Mouse (Mus musculus): ENCODE results near the gene Tbccd1.

The Tbccd1 gene

DNA sequence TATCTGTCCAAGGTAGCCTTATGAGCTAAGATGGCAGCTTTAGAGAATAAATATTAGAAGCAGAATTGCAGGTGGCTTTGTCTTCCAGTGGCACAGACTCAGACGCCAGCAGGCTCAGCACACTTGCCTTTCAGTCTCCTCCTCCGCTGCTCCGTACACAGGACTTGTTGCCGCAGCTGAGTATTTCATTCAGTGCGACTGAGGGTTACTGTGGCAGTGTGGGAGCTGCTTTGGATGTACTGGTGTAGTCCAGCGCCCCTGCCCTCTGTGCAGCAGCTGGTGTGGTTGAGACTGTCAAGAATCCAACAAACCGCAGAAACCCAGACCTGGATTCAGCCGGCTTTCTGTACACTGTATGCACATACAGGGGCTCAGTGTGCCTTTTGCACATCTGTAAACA is 14.9 kb upstream of the Tbccd1 start:
- DNase-seq (ENCODE audit: extremely low spot score, low read depth, low spot score): no peak

DNA sequence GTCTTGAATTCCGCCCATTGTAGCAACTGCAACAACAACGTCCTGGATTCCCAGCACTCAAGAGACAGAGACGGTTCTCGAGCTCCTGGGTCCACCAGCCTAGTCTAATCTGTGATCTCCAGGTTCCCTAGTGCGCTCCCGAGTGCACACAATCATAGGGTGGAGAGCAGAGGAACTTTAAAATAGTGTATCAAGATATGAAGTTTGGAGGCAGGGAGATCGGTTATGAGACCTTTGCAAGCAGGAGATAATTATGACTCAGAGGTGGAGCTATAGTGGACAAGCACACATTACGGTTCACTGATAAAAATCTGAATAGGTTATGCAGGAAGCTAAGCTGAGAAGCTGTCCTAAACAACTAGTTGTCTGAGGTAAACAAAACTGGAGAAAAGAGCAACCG is 696 bp downstream of the Tbccd1 start:
- no peak for DNase-seq (ENCODE audit: extremely low spot score, low read depth, low spot score)

DNA sequence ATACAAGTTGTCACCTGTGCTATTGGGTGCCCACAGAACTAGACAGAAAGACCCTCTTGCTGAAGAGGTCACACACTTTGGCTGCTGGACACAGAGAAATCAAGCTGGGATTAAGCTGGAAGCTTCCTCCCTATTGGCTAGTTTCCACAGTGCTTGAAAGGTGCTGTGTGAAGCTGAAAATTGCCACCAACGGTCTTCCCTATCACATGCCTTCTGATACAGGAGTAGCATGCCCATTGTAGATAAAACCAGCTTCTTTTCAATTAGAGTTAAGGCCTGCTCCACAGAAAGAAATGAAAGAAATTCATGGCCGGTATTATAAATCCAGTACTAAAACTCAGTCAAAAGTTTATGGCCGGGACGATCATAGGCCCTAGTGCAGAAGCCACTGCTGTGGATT is 4.8 kb downstream of the Tbccd1 start:
- no peak for DNase-seq (ENCODE audit: extremely low spot score, low read depth, low spot score)

DNA sequence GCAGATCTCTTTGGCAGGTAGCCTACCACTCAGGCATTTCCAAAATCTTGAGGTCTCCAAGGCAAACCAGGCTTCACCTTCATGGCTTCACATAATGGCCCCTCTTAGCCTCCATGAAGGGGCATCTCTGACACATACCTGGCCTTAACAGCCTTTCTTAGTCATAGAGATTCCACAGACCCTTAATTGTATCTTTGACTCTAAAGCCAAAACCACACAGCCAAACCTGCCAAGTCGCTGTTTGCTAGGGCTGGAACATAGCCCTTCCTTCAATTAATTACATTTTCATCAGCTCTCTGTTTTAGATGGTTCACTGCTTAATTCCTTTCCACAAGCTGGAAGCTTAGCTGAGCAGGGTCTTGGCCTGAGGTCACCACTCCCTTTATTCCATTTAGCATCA is 9.1 kb downstream of the Tbccd1 start:
- DNase-seq (ENCODE audit: extremely low spot score, low read depth, low spot score): no peak

DNA sequence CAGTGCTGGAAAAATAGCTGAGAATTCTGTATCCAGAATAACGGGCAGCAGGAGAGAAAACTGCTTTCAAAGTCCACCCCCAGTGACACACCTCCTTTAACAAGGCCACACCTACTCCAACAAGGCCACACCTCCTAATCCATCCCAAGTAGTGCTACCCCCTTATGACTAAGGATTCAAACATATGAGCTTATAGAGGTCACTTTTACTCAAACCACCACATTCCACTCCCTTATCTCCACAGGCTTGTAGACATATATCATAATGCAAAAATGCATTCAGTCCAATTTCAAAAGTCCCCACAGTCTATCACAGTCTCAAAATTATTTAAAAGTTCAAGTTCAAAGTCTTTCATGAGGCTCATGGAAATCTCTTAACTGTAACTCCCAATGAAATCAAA is 9.8 kb downstream of the Tbccd1 start:
- no peak for DNase-seq (ENCODE audit: extremely low spot score, low read depth, low spot score)

DNA sequence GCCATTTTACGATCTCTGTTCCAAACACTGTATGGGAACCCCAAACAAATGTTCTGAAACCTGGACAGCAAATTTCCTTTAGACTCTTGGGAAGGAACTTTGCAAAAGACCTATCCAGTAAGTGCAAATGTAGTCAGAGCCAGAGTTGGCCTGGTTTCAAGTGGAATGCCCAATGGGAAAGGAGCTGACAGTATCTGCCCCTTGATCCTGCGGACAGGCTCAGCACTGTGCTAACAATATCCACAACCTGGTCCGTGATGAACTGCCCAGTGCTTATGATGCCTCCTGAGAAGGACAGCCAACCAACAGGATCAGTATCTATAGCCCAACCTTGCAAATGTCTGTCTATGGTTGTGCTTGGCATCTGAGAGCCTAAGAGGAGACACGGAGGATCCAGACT is 12.0 kb downstream of the Tbccd1 start:
- no peak for DNase-seq (ENCODE audit: extremely low spot score, low read depth, low spot score)

DNA sequence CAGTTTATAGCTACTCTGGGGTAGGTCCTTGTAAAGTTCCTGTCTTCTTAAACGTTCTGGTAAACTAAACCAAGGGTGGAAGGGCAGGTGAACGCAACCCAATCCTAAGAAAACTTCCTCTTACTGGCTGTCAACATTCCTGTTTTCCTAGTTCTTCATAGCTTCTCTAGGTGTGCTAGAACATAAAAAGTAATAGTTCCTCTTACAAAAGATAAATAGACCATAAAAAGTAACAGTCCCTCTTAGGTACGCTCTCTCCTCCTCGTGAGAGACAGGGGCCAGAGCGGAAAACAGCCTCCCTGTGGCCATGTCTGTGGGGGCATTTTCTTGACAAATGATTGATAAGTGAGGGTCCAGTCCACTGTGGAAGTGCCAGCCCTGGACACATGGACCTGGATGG is 12.6 kb downstream of the Tbccd1 start:
- no peak for DNase-seq (ENCODE audit: extremely low spot score, low read depth, low spot score)

DNA sequence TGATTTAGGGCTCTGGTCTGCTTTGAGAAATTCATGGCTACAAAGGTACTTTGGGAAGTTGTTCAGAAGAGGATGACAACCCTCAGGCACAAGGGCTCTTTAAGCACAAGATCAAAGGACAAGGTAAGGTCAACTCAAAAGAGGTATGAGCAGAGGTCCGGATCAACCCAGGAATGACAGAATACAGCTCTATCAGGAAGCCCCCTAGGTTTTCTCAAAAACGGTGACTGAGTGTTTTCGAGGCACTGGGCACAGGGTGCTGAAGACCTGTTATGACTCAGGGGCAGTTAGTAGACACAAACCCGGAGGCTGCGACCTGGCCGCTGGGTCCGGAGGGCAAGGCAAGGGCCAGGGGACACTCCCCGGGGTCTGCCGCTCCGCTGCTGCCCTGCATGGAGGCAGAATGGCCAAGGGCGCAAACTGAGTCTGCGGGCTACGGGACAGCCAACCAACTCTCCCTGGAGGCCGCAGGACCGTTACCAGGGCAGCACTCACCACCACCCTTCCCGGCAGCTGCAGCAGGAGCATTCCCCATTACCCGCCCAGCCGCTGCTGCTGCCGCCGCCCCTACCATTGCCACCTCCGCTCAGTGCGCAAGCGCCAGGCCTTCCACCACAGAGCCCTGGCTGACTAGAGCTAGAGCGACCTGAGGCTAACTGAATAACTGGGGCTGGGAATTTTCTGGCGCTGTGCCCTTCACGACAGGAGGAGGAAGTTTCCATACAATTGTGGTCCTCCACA is 13.2 kb downstream of the Tbccd1 start:
- peak; percentile 33 for DNase-seq (ENCODE audit: extremely low spot score, low read depth, low spot score)

DNA sequence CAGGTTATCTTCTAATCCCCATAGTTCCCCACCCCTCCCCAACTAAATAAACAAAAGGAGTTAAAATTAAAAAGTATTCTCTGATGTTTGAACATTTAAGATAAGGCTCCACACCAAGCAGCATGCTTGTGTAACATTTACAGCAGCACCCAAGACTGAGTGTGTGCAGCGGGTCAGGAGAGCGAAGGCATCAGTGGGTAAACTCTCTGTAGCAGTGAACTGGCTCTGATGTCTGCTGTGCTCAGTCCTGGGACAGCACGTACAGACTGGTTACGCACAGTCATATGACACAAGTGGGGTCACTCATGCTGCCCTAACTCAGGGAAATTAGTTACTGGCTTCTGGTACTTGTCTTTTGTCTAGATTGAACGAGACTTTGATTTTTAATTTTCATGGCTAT is 14.6 kb downstream of the Tbccd1 start:
- no peak for DNase-seq (ENCODE audit: extremely low spot score, low read depth, low spot score)

DNA sequence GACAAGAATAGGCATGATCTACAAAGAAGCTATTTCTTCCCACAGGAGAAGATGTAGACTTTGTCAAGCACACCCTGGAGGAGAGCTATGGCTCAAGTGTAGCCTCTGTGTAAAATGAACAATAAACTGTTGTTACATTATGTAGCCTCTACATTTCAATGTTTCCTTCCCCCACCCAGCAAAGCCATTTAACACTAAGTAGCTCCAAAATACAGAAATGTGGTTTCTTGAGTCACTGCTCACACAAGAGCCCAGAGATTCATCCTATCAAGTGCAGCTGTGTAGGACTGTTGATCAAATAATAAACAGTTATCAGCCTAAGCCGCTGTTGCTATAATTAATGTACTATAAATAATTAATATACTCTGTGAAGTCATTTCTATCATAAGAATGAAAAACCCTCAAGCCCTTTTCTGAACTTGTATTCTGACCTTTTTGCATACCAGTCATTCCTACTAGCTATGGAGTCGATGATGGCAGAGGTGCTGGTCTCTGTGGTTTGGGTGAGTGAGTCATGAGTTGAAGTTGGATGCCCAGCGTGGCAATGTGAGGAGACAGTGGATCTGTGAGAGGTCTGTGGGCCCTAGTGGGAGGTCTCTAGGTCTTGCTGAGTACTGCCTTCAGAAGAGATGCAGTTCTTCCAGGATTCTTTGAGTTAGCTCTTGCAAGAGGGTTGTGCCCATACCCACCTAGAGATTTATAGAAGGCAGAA is 18.2 kb downstream of the Tbccd1 start:
- DNase-seq (ENCODE audit: extremely low spot score, low read depth, low spot score): no peak

DNA sequence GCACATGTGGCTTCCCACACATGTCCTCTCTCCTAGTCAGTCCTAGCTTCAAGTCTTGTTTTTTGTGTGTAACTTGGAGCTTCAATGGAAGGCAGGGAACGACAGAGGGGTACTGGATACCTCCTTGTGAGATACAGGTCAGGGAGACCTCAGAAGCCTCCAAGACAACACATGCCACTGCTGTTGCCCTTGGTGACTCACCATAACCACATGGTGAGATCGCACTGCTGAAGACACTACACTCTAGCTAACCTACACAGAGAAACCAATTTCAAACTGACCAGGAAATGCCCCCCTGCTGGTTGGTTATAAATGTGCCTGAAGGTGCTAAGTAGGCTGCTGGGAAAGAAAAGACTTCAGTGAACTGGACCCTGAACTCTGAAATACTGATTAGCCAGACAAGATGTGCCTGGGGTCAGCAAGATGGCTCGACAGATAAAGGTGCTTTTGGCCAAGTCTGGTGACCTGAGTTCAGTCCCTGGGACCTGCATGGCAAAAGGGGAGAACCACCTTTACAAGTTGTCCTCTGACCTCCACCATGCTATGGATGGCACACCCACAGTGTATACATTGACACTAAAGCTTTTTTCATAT is 24.4 kb downstream of the Tbccd1 start:
- DNase-seq (ENCODE audit: extremely low spot score, low read depth, low spot score): no peak

DNA sequence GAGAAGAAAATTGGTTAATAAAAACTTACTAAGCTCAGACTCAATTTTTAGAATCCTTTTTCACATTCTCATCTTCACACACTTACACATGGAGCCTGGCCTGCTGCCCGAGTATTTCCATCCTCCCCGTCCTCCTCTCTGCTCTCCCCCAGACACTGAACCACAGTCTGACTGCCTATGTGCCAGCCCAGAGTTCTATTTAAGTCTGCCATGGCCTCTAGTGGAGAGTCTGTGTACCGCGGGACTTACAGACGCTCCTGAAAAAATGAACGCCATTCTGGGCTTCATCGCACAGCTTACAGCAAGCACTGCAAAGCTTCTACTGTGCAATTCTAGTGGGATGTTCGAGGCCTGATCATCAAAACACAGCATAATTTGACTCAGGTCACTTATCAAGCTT is 36.7 kb downstream of the Tbccd1 start:
- no peak for DNase-seq (ENCODE audit: extremely low spot score, low read depth, low spot score)

DNA sequence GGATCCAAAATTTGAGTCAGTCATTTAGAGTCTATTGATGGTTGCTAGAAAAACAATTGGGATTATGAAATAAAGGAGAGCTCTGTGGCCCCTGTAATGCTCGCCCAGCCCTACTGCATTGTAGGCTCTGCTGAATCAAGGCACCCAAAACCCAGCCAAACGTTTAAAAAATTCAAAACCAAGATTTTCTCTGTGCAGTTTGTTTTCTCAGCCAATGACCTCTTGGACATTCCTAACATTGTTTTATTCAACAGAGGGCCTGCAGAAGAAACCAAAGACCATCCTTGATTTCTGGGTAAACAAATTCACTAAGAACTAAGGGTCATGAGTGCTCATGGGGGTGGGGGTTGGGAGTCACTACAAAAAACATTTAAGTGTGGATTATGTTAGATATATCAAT is 46.0 kb downstream of the Tbccd1 start, which contains the start of gene Crygs:
Crygs (minus strand) TSS at position 101 of the 400 bp plus-strand sequence.
- no peak for DNase-seq (ENCODE audit: extremely low spot score, low read depth, low spot score)

DNA sequence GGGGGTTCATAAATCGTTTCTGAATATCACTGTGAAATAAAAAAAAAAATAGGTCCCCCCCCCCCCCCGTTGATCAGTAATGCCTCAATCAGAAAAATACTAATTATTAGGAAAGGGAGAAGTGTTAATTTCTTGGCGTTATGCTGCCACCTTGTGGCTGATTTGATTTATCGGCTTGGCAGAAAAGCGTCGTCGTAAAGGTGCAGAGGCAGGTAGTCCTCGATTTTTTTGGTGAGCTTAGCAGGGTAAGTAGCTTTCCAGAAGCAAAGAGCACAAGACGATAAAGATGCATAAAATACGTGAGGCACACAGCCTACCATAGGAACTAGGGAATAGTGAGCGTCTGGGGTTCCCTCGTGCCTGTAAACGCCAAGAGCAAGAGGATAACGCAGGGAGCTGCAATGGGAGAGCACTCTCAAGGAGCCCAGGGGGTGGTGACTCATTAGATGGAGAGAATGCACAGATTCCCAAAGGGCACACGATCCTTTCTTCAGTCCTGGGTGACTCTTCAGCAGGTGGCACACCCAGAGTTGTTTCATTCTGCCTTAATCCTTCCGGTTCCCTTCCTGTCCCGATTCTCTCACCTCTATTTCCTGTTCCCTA is 49.9 kb downstream of the Tbccd1 start:
- peak; percentile 14 for DNase-seq (ENCODE audit: extremely low spot score, low read depth, low spot score)

DNA sequence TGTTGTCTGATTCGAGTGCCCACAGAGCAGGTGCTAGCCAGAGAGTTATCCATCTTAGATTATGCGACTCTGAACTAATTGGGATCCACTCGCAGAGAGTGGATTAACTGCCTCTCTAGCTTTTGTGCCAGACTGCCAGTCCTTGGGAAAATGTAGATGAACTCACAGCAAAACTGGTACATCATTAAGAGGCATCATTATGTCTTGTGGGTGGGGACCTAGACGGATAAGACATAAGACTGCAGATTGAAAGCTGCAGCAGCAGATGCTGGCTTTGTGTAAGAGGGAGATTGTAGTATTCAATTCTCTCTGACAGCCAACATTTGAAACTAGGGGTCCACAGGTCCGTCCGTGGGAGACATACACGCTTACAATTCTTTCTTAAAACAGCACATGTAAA is 54.7 kb downstream of the Tbccd1 start:
- DNase-seq (ENCODE audit: extremely low spot score, low read depth, low spot score): no peak

DNA sequence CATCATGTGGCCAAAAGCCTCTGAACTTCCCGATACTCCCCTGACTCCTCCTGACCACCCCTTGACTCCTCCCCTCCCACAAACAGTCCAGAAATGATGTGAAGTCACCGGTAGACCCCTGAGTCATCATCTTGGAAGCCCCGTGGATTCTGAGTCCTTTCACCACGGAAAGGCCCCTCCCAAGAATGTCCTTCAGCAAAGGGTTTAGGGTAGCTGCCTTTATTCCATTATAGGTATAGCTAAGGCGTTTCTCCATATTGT is 56.7 kb downstream of the Tbccd1 start:
- no peak for DNase-seq (ENCODE audit: extremely low spot score, low read depth, low spot score)

DNA sequence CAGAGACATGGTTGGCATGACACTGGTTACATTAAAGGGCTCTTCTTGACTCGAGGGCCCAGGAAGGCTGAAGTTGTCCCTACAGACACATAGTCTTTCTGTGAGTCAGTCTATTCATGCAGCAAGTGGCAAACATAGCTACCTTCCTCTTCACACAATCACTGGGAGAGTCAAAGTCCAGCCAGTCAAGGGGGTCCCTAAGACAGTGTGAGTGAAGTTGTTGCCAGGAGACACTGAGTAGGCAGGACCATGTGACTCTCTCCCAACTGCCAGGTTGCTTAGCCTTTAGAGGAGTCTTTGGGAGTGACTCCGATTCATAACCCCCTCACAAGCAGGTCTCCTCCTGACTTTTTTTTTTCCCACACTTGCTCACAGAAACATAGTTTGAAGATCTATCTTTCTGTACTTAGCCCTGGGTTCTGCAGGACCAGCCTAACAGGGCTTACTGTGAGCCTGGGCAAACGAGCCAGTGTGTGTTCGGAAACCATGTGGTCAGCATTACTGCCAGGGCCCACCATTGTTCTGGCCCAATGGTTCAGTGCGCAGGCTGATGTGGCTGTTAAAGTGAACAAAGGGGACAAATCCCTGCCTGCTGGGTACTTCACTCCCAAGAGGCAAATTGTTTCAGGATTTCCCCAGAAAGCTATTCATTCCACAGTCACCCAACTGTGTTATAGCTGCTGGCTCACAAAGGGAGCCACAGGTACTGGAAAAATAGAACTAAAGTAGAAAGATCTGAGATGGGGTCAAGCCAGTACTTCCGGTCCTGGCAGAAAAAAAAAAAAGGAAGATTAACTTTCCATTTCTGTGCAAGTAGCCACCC is 57.2 kb downstream of the Tbccd1 start:
- no peak for DNase-seq (ENCODE audit: extremely low spot score, low read depth, low spot score)

DNA sequence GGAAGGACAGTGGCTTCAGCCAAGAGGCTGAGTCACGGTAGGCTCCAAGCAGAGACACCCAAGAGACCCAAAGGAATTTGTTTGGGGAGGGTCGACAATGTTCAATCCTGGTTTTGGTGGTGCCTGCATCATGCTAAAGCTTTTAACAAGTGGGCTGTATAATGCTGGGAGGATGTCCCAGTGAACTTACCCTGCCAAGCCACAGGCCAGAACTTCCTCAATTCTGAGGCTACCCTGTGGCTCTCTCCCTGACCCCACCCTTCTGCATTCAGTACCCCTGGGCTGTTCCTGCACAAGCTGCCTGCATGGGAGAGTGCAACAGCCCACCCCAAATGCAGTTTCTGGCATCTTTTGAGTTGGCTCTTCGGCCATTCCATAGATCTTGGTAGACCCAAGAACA is 58.9 kb downstream of the Tbccd1 start:
- DNase-seq (ENCODE audit: extremely low spot score, low read depth, low spot score): no peak

DNA sequence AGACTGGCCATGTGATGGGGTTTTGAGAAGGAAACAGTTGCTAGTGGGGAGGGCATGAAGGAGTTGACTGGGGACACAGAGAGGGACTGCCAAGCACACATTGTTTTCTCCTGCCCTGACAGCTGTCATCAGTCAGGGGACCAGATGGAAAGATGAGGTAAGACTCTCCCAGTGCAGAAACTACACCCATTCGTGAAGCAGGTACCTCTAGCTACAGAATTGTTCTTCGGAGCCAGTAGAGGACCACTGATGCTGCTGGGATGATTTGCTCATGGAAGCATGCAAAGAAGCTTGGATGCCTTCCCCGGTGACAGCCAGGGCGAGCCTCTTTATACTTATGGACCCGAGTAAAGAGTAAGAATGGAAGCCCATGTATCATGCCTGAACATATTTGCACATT is 59.9 kb downstream of the Tbccd1 start:
- no peak for DNase-seq (ENCODE audit: extremely low spot score, low read depth, low spot score)

DNA sequence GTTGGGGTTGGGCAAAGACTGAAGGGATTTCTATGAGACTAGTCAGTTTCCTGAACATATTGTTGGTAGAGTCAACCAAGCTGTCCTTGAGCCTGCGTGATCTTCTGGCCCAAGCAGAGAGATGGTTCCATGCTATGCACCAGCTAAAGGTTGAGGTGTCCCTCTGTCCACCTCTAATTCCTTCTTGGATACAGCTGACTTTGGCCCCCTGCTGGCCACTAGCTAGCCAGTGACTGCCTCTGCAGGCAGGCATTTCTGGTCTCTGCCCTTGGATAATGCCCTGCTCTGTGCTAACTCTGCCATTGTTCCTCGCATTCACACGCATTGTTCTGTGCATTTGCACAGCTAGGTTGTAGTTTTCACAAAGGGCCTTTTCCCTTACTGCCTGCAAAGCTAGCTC is 62.0 kb downstream of the Tbccd1 start:
- no peak for DNase-seq (ENCODE audit: extremely low spot score, low read depth, low spot score)

DNA sequence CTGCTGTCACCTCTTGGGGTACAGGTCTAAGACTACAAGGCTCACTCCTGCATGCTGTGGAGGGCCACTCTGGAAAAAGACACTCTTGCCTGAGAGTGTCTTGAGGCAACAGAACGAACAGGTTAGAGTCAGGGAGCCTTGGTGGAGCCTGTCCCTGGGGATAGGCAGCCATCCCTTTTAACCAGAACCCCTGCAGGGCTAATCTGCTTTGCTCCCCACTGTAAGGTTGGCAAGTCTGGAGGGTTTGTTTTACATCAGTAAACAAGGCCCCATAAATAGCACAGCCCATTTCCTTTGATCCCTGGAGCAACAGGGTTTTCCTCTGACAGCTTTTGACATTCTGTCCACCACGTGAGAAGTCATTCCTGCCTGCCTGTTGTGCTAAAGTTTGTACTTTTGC is 66.2 kb downstream of the Tbccd1 start:
- DNase-seq (ENCODE audit: extremely low spot score, low read depth, low spot score): no peak

Measured in hindlimb bud, embryonic 11.5 days (tissue).